Mouse (Mus musculus): ENCODE results near the gene En1. TPM values are rescaled to one million over a fixed set of nuclear protein-coding genes. Genes with fewer than 3 reads are reported as not detected.

The En1 gene
- polyA plus RNA-seq, 1 experiment from 2014 or later, result not detected

GRCm38 (mm10) chr1:120587960-120588359 is 14.3 kb upstream of the En1 start:
- Histone ChIP-seq H3K4me1 (ENCODE audit: control insufficient read depth, low read depth, low read length) (no peaks in the 10 kb centered on the region), H3K4me3 (ENCODE audit: low read depth, low read length) (no peak overlapping the region)
- 61% methylated on average over 4 of the region's 4 CpGs for WGBS (ENCODE audit: insufficient replicate concordance)

GRCm38 (mm10) chr1:120588362-120589027 is 13.7 kb upstream of the En1 start:
- Histone ChIP-seq H3K9me3 (replicated peaks; ENCODE audit: control insufficient read depth, low read length) (no peaks in the 10 kb centered on the region), H3K4me3 (ENCODE audit: low read depth, low read length) (no peak overlapping the region), H3K27me3 (ENCODE audit: control insufficient read depth, insufficient read depth, low read depth, low read length) (peaks cover 27% of the 10 kb centered on the region), H3K9ac (ENCODE audit: low read depth, low read length) (no peak overlapping the region), H3K36me3 (ENCODE audit: control insufficient read depth, insufficient read depth) (no peaks in the 10 kb centered on the region), H3K4me2 (ENCODE audit: low read depth, low read length) (no peak overlapping the region), H3K27ac (ENCODE audit: low read length) (no peak overlapping the region), H3K4me1 (ENCODE audit: control insufficient read depth, low read depth, low read length) (no peaks in the 10 kb centered on the region)
- whole genome bisulfite sequencing (ENCODE audit: insufficient replicate concordance), result 42% methylated on average over 6 of the region's 6 CpGs
- ATAC-seq (ENCODE audit: low read depth), result no peak

More at GRCm38 (mm10) chr1:120587960-120588359, 14.3 kb upstream of the En1 start:
- Histone ChIP-seq H3K36me3 (ENCODE audit: control insufficient read depth, insufficient read depth) (no peaks in the 10 kb centered on the region), H3K9me3 (replicated peaks; ENCODE audit: control insufficient read depth, low read length) (no peaks in the 10 kb centered on the region), H3K27ac (ENCODE audit: low read length) (no peak overlapping the region), H3K4me2 (ENCODE audit: low read depth, low read length) (no peak overlapping the region), H3K9ac (ENCODE audit: low read depth, low read length) (no peak overlapping the region), H3K27me3 (ENCODE audit: control insufficient read depth, insufficient read depth, low read depth, low read length) (peaks cover 22% of the 10 kb centered on the region)
- ATAC-seq (ENCODE audit: low read depth), result no peak

- no peak overlapping the region for H3K9ac ChIP-seq (ENCODE audit: low read depth, low read length)
- no peak for ATAC-seq (ENCODE audit: low read depth)
- H3K4me1 ChIP-seq (ENCODE audit: control insufficient read depth, low read depth, low read length), result no peaks in the 10 kb centered on the region
- 10% methylated on average over 8 of the region's 8 CpGs for WGBS (ENCODE audit: insufficient replicate concordance)
- peaks cover 75% of the 10 kb centered on the region for H3K27me3 ChIP-seq (ENCODE audit: control insufficient read depth, insufficient read depth, low read depth, low read length)
- no peaks in the 10 kb centered on the region for H3K9me3 ChIP-seq (replicated peaks; ENCODE audit: control insufficient read depth, low read length)
- no peaks in the 10 kb centered on the region for H3K36me3 ChIP-seq (ENCODE audit: control insufficient read depth, insufficient read depth)
- no peak overlapping the region for H3K4me2 ChIP-seq (ENCODE audit: low read depth, low read length)
- H3K4me3 ChIP-seq (ENCODE audit: low read depth, low read length), result no peak overlapping the region
- H3K27ac ChIP-seq (ENCODE audit: low read length), result no peak overlapping the region
These were observed 8.8 kb upstream of the En1 start for GRCm38 (mm10) chr1:120593236-120593919.

- under 1% methylated on average over 8 of the region's 8 CpGs for WGBS (ENCODE audit: insufficient replicate concordance)
These were observed 7.6 kb upstream of the En1 start for GRCm38 (mm10) chr1:120594603-120595002.

GRCm38 (mm10) chr1:120595471-120596240 is 6.6 kb upstream of the En1 start:
- H3K4me1 ChIP-seq (ENCODE audit: control insufficient read depth, low read depth, low read length), result no peaks in the 10 kb centered on the region
- H3K27ac ChIP-seq (ENCODE audit: low read length), result no peak overlapping the region
- WGBS (ENCODE audit: insufficient replicate concordance), result 4% methylated on average over 17 of the region's 17 CpGs
- ATAC-seq (ENCODE audit: low read depth), result no peak
- H3K27me3 ChIP-seq (ENCODE audit: control insufficient read depth, insufficient read depth, low read depth, low read length), result peaks cover 96% of the 10 kb centered on the region
- no peaks in the 10 kb centered on the region for H3K36me3 ChIP-seq (ENCODE audit: control insufficient read depth, insufficient read depth)
- no peak overlapping the region for H3K4me2 ChIP-seq (ENCODE audit: low read depth, low read length)
- no peaks in the 10 kb centered on the region for H3K9me3 ChIP-seq (replicated peaks; ENCODE audit: control insufficient read depth, low read length)
- no peak overlapping the region for H3K4me3 ChIP-seq (ENCODE audit: low read depth, low read length)
- H3K9ac ChIP-seq (ENCODE audit: low read depth, low read length), result no peak overlapping the region

More at GRCm38 (mm10) chr1:120594603-120595002, 7.6 kb upstream of the En1 start:
- Histone ChIP-seq H3K27me3 (ENCODE audit: control insufficient read depth, insufficient read depth, low read depth, low read length) (peaks cover 88% of the 10 kb centered on the region), H3K27ac (ENCODE audit: low read length) (no peak overlapping the region), H3K4me2 (ENCODE audit: low read depth, low read length) (no peak overlapping the region), H3K9me3 (replicated peaks; ENCODE audit: control insufficient read depth, low read length) (no peaks in the 10 kb centered on the region), H3K9ac (ENCODE audit: low read depth, low read length) (no peak overlapping the region), H3K4me1 (ENCODE audit: control insufficient read depth, low read depth, low read length) (no peaks in the 10 kb centered on the region), H3K4me3 (ENCODE audit: low read depth, low read length) (no peak overlapping the region), H3K36me3 (ENCODE audit: control insufficient read depth, insufficient read depth) (no peaks in the 10 kb centered on the region)
- no peak for ATAC-seq (ENCODE audit: low read depth)

GRCm38 (mm10) chr1:120596319-120596718 is 5.9 kb upstream of the En1 start:
- no peak overlapping the region for H3K27ac ChIP-seq (ENCODE audit: low read length)
- no peaks in the 10 kb centered on the region for H3K4me1 ChIP-seq (ENCODE audit: control insufficient read depth, low read depth, low read length)
- under 1% methylated on average over 21 of the region's 21 CpGs for WGBS (ENCODE audit: insufficient replicate concordance)
- H3K36me3 ChIP-seq (ENCODE audit: control insufficient read depth, insufficient read depth), result no peaks in the 10 kb centered on the region
- no peak for ATAC-seq (ENCODE audit: low read depth)
- no peak overlapping the region for H3K4me3 ChIP-seq (ENCODE audit: low read depth, low read length)
- H3K9me3 ChIP-seq (replicated peaks; ENCODE audit: control insufficient read depth, low read length), result no peaks in the 10 kb centered on the region
- no peak overlapping the region for H3K9ac ChIP-seq (ENCODE audit: low read depth, low read length)
- peaks cover 96% of the 10 kb centered on the region for H3K27me3 ChIP-seq (ENCODE audit: control insufficient read depth, insufficient read depth, low read depth, low read length)
- H3K4me2 ChIP-seq (ENCODE audit: low read depth, low read length), result no peak overlapping the region

GRCm38 (mm10) chr1:120596784-120597183 is 5.4 kb upstream of the En1 start:
- Histone ChIP-seq H3K27ac (ENCODE audit: low read length) (no peak overlapping the region), H3K4me2 (ENCODE audit: low read depth, low read length) (no peak overlapping the region), H3K36me3 (ENCODE audit: control insufficient read depth, insufficient read depth) (no peaks in the 10 kb centered on the region), H3K9ac (ENCODE audit: low read depth, low read length) (no peak overlapping the region), H3K4me1 (ENCODE audit: control insufficient read depth, low read depth, low read length) (no peaks in the 10 kb centered on the region), H3K27me3 (ENCODE audit: control insufficient read depth, insufficient read depth, low read depth, low read length) (peaks cover 99% of the 10 kb centered on the region), H3K4me3 (ENCODE audit: low read depth, low read length) (no peak overlapping the region), H3K9me3 (replicated peaks; ENCODE audit: control insufficient read depth, low read length) (no peaks in the 10 kb centered on the region)
- no peak for ATAC-seq (ENCODE audit: low read depth)
- under 1% methylated on average over 19 of the region's 19 CpGs for WGBS (ENCODE audit: insufficient replicate concordance)

- Histone ChIP-seq H3K4me1 (ENCODE audit: control insufficient read depth, low read depth, low read length) (no peaks in the 10 kb centered on the region; the same call in 1 of the 2 replicates), H3K27me3 (ENCODE audit: control insufficient read depth, insufficient read depth, low read depth, low read length) (peaks cover 99% of the 10 kb centered on the region), H3K9ac (ENCODE audit: low read depth, low read length) (no peak overlapping the region), H3K9me3 (replicated peaks; ENCODE audit: control insufficient read depth, low read length) (no peaks in the 10 kb centered on the region), H3K36me3 (ENCODE audit: control insufficient read depth, insufficient read depth) (no peaks in the 10 kb centered on the region), H3K4me2 (ENCODE audit: low read depth, low read length) (no peak overlapping the region), H3K4me3 (ENCODE audit: low read depth, low read length) (no peak overlapping the region), H3K27ac (ENCODE audit: low read length) (no peak overlapping the region)
- WGBS (ENCODE audit: insufficient replicate concordance), result 2% methylated on average over 11 of the region's 11 CpGs
- no peak for ATAC-seq (ENCODE audit: low read depth)
These were observed 4.9 kb upstream of the En1 start for GRCm38 (mm10) chr1:120597271-120597670.

Measured in liver, embryonic 16.5 days (tissue).